Mouse (Mus musculus) frontal cortex, postnatal 14 days (tissue): ENCODE results near the gene Trim28.

Experiments
- DNase-seq, 2 experiments: peaks; one replicate each; pipeline ENCODE4 v3.0.0; 2022; ENCODE audit warnings: low spot score in 2 of 2

Trim28 gene

DNA sequence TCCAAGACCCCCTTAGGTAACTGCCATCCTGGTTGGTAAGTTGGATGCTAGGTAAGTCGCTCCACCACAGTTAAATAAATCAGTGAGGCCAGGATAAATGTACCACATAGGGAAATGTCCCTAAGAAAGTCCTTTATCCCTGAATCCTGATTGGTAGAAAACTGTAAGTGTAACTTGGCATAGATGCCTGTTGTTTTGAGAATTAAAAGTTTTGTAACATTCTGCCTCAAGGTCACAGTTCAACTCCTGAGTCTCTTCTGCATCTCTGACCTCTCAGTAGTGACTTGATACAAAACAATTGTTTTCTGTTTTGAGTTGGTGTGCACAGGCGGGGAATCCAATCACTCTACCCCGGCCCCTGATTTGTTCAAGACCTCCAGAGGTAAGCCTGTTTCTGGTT is at the start of gene Trim28:
Gene Trim28, plus strand, starts transcription at position 264 of the 400 bp plus-strand sequence.
- DNase-seq, result no peak

DNA sequence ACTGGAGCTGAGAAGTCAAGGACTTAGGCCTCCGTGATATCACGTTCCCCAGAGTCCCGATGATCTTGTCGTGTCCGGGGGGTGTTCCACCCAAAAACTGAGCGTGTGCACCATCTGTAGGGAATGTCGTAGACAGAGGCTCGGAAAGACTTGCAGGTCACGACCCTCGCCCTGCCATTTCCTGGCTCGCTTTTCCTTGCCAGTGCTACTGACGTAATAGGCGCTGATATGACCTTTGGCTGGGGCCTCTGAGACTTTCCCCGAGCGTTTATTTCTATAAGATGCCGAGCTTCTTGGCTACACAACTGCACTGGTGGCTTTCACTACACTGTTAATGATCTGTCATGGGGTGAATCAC is 49.1 kb upstream of the Trim28 start:
- no peak for DNase-seq

DNA sequence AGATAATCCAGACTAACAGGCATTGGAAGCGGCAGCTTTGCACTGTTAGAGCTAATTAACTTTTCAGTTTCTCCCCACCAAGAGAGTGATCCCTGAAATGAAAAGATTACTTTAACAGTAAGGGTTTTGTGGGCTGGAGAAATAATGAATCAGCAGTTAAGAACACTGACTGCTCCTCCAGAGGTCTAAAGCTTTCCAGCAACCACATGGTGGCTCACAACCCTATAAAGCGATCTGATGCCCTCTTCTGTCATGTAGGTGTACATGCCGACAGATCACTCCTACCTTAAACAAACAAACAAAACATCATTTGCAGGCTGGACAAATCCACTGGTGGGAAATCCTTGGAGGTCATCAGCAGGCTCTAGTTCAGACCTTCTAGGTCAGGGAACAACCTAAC is 44.0 kb upstream of the Trim28 start:
- no peak for DNase-seq

DNA sequence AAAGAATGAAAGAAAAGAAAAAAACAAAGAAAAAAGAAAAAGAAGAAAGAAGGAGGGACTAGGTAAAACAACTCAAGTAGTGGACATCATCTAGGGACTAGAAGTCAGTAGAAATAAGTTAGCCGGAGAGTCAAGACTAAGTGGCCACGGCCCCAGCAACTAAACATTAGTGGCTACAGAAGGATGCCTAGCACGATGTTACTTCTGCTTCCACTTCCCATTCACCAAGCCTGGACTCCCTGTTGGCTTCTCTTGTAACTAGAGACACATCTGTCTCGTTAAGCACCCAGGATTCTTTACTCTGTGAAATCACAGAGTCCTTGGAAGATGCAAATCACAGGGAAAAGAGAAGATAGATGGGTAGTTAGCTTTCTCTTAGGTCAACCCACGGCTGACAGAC is 41.4 kb upstream of the Trim28 start:
- DNase-seq, result no peak

DNA sequence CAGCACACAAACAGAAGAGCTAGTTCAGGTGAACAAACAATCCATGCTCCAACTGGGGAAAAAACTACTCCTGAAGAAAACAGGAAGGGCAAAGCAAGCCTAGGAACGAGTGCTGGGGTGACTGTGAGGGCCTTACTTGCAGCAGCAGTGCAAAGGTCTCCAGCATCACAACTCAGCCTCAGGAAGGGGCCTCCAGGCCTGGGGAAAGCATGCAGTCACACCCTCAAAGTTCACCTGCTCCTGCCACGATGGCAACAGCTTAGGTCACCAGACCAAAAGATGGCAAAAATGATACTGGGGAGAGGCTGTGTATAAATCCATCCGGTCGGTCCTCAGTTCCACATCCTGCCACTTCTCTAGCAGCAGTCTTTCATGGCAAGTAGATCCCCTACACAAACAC is 40.0 kb upstream of the Trim28 start:
- DNase-seq, result no peak

DNA sequence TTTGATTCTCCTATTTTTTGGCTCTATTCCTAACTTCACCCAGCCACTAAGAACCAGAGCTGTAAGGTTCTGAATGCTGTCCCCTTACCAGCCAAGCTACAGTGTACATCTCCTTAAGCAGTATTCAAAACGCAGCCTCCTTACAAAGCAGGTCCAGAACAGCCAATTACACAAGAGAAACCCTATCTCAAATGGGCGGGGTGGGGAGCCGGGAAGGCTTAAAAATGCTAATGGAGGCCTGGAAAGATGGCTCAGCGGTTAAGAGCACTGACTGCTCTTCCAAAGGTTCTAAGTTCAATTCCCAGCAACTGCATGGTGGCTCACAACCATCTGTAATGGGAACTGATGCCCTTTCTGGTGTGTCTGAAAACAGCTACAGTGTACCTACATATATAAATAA is 39.2 kb upstream of the Trim28 start:
- DNase-seq, result no peak

DNA sequence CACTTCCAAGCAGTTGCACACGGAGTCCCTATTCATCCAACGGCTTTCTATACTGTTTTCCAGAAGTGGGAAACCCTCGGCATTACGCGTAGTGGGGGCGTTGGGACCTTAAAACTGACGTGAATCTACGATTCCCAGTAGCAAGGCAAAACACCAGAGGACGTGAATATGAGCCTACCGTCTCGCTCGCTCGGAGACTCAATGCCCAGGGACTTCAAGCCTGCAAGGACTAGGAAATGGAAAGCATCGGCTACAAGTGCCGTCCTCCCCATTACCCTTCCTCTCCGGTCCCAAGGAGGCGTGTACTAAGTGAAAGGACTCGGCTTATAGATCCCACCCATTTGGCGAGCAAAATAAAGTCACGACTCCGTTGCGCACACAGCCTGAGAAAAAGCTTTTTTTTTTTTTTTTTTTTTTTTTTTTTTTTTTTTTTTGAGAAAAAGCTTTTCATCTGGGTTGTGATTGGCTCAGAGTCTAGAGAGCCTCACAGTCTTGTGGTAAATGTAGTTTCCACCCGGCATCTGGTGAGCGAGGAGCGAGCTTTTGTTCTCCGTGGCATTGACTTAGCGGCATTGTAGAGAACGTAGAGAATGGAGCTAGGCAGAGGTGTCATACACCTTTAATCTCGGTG is 37.3 kb upstream of the Trim28 start:
- DNase-seq, result peak; percentile 40 to 46

DNA sequence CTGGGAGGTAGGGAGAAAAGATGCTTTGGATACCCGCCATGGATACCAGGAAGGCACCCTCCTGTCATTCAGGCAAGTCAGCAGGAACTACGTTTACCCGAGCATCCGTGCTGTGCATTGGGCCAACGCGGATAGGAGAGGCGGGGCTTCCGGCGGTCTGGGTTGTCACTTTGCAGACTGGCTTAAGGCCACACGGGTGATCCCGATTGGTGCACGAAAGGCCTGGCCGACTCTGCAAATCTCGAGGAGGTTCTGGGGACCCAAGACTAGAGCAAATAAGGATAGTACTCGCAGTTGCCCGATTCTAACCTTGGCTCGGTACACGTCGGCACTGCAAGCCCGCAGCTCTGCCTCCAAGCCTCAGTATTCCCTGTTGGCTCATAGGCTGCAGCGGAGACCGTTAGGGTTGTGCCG is 33.2 kb upstream of the Trim28 start, which contains the start of gene Zfp324:
Gene Zfp324, plus strand, starts transcription at position 161 of the 414 bp plus-strand sequence.
- DNase-seq, result peak; percentile 88 to 89

DNA sequence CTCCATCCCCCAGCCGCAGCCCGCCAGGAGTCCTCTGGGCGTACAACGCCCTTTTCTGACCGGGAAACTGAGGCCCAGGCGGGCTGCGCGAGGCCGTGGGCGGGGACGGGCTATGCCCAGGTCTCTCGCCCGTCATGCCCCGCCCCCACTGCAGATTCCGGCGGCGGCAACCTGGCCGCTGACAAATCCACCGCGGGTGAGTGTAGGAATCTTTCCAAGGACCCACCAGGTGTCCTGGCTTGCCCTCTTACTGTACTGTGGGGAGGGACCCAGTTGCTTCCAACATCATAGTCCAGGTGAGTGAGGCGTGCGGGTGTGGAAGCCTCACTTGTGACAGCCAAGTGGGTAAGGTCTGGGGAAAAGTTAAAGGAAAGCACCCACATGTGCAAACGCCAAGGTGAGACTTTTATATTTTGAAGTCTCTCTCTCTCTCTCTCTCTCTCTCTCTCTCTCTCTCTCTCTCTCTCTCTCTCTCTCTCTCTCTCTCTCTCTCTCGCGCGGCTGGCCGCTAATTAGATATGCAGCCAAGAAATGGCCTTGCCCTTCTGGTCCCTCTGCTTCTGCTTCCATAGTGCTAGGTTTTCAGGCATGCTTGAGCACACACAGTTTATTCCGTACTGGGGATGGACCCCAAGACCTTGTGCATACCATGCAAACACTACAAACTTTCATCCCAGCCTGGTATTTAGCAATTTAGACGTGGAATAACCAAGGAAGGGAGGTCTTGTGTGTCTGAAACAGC is 32.6 kb upstream of the Trim28 start:
- peak; percentile 35 to 50 for DNase-seq

DNA sequence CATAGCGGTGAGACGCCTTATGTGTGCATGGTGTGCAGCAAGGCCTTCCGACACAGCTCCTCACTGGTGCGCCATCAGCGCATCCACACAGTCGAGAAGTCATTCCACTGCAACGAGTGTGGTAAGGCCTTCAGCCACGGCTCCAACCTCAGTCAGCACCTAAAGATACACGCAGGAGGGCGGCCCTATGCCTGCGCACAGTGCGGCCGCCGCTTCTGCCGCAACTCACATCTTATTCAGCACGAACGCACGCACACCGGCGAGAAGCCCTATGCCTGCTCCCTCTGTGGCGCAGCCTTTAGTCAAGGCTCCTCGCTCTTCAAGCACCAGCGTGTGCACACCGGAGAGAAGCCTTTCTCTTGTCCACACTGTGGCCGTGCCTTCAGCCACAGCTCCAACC is 28.0 kb upstream of the Trim28 start:
- DNase-seq, result no peak

DNA sequence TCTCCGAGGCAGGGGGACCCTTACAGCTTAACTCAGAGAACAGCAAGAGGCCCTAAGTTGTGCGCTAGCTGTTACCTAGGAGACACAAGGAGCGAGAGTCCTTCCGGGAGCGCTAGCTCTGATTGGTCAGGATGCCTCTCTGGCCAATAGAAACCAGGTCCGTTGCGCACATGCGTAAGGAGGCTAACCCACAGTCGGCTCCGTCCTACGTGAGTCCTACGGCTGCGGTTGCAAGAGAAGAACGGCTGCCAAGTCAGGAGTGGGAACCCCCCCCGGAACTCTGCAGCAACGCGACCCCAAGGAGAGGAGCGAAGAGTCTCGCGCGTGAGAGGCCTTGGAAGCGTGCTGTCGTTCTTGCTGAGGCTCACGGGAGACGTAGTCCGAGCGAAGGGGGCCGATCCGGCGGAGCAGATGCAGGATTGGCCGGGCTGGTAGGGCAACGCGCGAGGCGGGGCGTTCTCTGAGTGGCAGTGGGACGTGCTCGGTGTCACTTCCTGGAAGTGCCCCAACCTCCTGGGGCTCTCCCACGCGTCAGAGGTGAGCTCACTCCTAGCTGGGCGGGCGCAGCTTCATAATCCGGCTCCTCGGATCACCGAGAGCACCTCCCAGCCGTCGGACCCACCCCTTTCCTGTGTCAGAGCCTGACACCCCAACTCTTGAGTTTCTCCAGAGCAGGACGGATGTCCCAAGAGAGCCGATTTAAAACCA is 21.1 kb upstream of the Trim28 start, which contains the start of gene Zfp446:
Gene Zfp446, plus strand, starts transcription at position 167 of the 708 bp plus-strand sequence.
- DNase-seq, result peak; percentile 97 to 98

DNA sequence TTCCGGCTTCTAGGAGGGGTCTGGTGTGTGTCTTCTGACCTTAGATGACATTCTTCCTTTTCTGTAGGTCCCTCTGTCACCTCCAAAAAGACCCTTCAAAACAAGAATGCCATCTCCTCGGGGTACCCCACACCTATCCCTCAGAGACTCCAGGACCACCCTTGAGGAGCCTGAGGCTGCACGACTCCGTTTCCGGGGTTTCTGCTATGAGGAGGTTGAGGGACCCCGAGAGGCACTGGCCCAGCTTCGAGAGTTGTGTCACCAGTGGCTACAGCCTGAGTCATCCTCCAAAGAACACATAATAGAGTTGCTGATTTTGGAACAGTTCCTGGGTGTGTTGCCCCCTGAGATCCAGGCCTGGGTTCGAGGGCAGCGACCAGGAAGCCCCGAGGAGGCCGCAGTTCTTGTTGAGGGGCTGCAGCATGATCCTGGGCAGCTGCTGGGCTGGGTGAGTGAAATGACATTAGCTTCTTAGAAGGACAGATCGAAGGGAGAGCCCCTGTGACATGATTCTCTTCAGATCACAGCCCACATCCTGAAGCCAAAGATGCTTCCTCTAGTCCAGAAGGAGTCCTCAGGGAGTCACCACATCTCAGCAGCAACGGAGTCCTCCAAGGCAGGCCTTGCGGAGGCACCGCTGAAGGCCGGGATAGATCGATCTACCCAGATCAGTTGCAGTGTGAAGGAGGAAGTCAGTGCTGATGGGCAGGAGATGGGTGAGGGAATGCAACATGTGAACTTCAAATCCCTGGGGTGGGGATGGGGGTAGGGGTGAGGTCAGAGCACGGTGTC is 19.8 kb upstream of the Trim28 start:
- DNase-seq, result no peak

DNA sequence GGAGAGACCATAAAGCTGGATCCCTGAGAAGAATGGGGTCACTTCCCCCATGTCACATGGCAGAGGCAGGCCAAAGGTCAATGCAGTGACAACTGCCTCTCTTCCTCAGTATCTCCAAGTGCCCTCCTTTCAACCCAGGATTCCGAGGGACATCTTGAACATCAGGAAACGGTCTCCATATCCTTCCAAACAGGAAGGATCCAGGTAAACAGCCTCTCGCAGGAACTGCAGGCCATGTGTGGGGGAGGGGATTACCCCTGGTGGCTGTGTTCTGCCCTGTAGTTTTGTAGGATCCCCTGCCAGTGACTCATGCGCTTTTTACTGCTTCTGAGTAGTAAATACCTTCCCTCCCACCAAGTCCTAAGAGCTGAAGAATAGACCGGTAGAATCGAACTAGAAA is 19.1 kb upstream of the Trim28 start:
- no peak for DNase-seq

DNA sequence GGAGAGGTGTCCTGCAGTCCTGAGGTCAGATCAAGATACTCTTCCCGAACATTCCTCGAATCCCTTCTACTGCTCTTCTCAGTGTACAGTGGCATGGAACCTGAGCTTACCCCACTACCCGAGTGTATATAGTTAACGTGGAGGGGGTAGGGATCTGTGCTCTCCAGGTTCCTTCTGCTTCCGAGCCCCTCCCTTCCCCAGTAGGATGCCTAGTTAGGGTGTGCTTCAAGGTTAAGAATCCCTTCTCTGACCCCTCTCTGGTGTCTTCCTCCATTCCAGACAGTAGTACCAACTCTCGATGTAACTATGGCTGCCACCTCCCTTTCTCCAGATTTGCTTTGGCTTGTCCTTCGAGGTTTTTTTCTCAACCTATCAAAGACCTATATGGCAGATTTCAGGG is 18.6 kb upstream of the Trim28 start:
- DNase-seq, result no peak

DNA sequence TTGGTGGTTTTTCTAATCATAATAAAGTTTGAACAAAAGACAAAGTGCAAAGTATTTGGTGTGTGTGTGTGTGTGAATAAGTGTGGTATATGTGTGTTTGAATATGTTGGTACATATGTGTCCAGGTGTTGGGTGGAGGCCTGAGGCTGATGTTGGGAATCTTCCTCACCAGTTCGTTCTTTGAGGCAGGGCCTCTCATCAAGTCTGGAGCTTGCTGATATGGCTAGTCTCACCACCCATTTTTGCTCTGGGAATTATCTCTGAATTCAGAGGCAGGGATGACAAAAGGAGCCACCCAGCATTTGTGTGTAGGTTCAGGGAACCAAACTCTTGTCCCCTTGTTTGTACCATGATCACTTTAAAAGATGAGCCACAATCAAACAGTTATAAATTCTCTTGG is 13.2 kb upstream of the Trim28 start:
- DNase-seq, result no peak

DNA sequence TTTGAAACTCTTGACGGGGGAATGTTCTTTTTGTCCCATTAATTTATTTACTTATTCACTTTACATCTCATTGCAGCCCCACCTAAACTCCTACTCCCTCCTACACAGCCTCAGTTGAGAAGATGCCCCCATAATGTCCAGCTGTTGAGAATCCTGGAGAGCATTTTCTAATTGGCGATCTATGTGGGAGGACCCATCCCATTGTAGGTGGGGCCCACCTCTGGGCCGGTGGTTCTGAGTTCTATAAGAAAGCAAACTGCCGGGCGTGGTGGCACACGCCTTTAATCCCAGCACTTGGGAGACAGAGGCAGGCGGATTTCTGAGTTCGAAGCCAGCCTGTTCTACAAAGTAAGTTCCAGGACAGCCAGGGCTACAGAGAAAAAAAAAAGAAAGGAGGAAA is 12.0 kb upstream of the Trim28 start:
- DNase-seq, result no peak

DNA sequence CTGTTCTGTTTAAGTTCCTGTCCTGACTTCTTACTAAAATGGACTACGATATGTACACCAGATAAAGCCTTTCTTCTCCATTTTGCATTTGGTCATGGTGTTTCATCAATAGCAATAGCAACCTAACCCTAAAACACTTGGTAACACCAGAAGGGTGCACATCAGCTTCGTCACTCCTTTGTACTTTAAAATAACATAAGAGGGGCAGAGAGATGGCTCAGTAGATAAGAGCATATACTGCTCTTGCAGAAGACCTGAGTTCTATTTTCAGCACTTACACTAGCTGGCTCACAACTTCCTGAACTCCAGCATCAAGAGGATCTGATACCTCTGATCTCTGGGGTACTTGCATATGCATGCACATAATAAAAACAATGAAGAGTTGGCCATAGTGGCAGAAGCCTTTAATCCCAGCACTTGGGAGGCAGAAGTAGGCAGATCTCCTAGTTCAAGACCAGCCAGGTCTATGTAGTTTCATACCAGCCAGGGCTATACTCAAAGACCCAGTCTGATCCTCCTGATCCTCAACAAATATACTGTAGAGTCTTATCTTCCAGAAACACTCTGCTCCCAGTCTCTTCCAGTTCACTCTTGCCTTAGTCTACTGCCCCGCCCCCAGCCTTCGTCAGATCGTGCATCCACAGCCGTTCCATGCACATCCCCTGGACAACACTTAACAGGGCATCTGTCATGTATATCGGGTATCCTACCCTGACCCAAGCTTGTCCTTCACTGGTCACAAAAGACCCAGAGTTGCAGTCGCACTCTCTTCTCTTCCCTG is 11.3 kb upstream of the Trim28 start:
- no peak for DNase-seq

DNA sequence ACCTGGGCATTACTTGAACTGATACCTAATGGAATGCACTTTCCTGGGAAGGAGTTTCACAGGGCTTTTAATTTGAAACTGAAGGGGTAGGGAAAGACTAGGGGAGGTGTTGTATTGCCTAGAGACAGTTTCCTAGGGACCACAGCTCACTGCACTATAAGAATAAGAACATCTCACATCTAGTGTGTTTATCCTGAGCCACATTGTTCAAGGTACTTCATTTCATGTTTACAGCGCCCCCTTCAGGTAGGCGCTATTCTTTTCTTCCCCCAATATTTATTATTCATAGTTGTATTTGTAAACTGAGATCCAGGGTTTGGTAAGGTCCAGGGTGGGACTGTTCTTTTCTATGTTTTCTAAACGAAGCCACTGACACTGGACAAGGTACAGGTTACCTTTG is 6.7 kb upstream of the Trim28 start:
- no peak for DNase-seq

DNA sequence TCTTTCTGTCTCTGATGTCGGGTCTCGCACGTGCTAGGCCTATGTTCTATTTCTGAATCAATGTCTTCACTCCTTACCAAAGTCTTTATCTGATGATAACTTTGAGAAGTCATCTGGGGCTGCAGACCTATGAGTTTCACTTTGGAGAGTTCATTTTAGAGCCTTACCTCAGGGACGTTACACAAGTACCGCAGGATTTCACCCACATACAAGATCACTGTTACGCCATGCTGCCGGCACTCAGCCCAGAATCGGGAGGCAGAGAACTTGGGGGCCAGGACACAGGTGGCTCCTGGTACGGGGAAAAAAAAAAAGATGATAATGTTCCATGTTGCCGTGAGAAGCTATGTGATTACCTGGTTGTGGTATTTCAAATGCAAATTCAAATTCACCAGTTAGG is 5.8 kb upstream of the Trim28 start:
- DNase-seq, result no peak

DNA sequence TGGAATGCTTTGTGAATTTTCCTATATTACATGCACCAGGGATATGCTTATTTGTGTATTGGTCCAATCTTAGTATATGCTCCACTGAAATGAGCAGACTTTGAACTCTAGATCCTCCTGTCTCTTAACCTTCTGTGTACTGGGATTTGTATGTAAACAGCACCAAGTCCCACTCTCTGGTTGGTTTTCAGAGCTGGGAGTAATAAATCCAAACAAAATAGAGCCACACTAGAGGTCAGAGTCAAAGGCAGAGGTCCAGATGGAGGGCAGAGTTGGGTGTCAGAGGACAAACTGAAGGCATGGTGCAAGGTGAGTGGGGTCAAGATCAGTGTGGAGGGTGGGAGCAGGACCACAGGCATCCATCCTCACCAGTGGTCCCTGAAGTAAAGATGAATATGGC is 3.1 kb upstream of the Trim28 start:
- no peak for DNase-seq

DNA sequence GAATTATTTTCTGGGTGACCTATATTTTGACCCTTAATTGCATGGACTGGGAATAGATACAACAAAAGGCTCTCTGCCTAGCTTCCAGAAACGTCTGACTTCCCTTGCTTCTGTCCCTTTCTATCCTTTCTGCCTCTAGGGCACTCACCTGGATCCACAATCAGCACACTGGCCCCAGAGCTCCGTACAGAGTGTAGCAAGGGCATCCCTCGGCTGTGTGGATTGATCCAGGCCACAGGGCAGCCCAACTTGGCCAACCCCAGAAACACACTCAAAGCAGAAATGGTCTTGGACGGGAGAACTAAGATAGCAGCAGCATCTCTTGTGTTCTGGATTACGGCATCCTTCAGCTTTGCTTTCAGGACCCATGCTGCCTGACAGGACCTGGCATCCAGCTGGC is 1.7 kb upstream of the Trim28 start:
- no peak for DNase-seq
